Mouse (Mus musculus): Measurements from ENCODE around the gene Fgd2.

DNA sequence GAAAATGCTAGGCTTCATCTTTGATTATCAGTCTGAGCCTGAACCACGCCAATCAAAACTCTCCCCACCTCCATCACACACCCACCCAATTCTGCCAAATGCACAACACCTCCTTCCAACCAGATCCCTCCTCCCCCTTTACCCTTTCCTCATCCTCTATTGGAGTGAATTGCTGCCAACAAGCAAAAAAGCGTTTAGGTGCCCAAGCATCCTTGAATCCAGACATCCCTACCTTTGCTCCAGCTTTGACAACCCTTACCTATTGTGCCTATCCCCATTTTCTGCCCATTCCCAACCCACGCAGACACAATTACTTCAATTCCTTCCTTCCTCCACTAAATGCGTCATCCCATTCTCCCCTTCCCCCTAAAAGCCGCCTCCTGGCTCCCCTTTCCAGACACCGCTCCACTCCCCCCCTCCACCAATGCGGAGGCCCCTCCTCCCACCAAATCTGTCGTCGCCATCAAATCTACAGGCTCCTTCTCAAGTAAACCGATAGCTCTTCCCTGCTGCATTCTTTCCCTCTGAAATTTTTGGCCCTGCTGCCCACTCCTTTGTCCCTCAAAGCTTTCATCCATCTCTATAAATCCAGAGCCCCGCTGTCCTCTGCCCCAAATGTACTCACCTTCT, 14.1 kb upstream of the Fgd2 start:
- TF ChIP-seq CTCF (IDR thresholded peaks at IDR 0.05; ENCODE audit: borderline replicate concordance, control insufficient read depth, extremely low read depth, insufficient read depth, low read length, poor library complexity) (no peak), POLR2A (IDR thresholded peaks at IDR 0.05; ENCODE audit: control insufficient read depth, extremely low read depth, insufficient read depth, low read length, poor library complexity) (no peak)

All from thymus, adult 2 months (tissue).